Mouse (Mus musculus) mature B cell (primary cell): ENCODE data around the gene Tifab.

Experiments
- in situ Hi-C: fragments of 300-500 bp; cut with MboI; formaldehyde crosslinking; loops from 2 replicates; pipeline ENCODE4 v1.14.3; 2019

The Tifab gene

GRCm38 (mm10) chr13:56139167-56139751, 39.4 kb downstream of the Tifab start:
- in situ Hi-C loops, result no loop called here

- in situ Hi-C loops, result no loop called here
Observed at GRCm38 (mm10) chr13:56136200-56136599, 42.5 kb downstream of the Tifab start, which contains the start of gene H2afy. H2afy (minus strand) TSS chr13:56136361.

DNA sequence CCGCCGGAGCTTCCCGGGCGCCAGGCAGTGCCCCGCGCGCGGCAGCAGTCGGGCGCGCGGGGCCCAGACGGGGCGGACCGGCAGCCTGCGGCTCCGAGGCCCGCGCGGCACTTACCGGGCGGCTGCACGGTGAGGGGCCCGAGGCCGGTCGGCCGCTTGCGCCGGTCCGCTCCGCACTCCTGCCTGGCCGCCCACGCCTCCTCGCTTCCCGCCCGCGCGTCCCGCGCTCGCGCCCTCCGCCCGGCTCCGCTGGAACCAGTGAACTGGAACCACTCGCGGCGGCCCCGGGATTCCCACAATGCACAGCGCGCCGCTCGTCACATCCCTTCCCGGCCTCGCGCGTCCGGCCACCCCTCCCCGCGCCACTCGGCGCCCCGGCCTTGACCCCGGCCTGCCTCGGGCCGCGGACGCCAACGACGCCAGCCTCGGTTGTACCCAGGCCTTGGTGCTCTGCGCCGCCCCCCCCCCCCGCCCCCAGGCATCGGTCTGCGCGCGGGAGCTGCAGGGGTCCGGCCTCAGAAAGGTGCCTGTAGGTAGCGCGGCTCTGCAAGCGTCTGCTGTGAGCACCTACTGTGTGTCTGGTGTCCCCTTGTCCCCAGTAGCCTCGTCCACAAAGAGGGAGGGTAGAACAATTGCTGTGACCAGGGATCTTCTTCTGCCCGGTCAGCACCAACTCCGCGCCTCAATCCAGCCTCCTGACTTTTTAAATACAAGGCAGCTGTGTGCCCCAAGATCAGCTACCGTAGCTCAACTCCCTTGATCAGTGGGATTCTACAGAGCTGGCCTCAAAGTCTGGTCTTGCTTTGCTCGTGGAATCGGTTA, 43.2 kb downstream of the Tifab start:
- in situ Hi-C loops, result no loop called here

DNA sequence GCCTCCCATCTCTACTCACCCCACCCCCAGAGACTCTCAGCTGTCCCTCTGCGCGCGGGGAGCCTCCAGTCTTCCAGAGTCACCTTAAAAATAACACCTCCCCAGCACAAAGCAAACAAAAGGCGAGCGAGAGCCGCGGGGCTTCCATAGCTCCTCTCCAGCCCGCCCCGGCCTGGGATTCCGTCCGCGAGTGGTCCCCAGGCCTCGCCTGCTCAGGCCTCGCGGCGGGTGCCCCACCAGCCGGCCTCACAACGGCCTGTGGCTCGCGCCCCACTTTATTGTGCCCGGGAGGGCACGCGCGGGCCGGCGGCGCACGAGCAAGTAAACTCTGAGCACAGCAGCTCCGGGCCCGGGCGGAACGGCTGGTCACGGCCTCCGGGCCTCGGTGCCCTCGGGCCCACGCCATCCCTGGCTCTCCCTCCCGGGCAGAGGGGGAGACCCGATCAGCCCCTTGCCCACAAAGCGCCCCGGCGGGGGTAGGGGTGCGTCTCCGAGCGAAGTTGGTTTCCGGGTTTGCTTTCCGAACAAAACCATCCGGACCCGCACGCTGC, 44.0 kb downstream of the Tifab start:
- in situ Hi-C loops, result no loop called here

DNA sequence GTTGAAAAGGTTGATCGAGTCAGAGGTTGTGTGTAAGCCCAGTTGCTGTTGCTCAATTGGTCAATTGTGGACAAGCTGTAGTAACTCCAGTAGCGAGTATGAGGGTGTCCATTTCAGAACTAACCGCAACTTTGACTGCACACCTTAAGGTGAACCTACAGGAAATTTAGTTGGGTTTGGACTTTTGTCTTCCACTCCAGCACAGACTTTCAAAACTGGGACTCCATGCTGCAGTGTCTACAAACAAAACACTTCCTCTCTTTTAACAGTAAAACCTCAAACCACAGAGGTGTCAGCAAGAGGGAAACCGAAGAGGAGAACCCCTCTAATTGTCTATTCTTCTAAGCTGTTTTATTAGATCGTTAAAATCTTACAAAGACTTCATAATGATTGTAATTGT, 44.7 kb downstream of the Tifab start:
- in situ Hi-C loops, result no loop called here

- in situ Hi-C loops, result no loop called here
Observed at GRCm38 (mm10) chr13:56132941-56133340, 45.7 kb downstream of the Tifab start.

GRCm38 (mm10) chr13:56132326-56132936, 46.3 kb downstream of the Tifab start:
- in situ Hi-C loops, result no loop called here

DNA sequence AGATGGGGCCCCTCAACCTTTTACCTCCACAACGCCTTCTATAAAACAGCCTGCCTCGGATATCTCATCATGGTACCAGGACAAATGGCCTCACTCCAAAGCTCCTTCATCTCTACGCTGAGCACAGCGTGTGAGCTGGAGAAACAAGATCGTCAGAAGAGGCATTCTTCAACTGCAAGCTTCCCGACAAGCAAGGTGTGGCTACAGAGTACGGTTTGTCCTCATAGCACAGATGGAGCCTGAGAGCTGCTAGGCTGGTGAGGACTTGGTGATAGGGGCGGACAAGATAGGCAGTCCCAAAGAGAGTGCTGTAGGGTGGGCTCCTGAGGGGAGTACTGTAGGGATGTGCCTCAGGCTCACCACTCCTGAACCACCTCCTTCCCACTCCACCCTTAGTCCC, 48.1 kb downstream of the Tifab start:
- in situ Hi-C loops, result no loop called here

DNA sequence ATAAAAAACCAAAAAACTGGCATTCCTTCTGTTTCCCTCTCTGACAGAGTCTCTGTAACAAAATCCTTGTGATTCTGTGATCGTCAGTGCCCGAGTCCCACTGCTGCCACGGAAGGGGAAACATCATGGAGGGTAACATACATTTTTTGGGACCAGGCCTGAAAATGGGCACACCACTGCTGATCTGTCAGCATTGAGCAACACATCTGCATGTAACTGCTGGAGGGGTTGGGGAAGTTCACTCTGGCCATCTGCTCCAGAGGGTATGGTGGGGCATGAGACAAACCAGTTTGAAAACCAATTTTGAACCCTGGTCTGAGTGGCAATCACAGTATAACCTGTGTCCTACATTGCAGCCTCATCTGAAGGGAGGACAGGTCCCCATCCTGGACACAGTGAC, 49.1 kb downstream of the Tifab start:
- in situ Hi-C loops, result no loop called here

DNA sequence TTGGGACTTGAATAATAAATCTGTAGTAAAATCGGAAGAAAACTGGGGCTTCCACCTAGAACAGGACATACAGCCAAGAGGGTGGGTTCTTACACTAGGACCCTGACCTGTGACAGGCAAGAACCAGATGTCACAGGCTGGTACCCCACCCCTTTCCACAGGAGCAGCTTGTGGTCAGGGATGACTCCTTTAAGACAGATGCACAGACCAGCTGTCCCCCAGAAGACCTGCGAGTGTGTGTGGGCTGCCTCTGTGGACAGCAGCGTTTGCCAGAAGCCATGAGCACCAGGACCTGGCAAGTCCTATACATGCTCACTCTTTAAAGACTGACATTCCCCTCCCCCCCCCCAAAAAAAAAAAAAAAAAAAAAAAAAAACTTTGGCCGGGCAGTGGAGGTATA, 49.7 kb downstream of the Tifab start:
- in situ Hi-C loops, result no loop called here

- in situ Hi-C loops, result no loop called here
Observed at GRCm38 (mm10) chr13:56125632-56126031, 53.1 kb downstream of the Tifab start.
